Mouse (Mus musculus) forebrain, embryonic 13.5 days (tissue): ENCODE data around the gene Akain1. TPM values are rescaled to one million over a fixed set of nuclear protein-coding genes. Genes with fewer than 3 reads are reported as not detected.

Experiments used
- polyA plus RNA-seq: library from polyadenylated mRNA; unstranded; fragments of >200 nt; fragmentation: Nextera tagmentation; extraction: Ambion mirVana; gene quantifications from 2 replicates; pipeline ENCODE4 v1.2.1, GENCODE M21; 2015

The Akain1 gene
- polyA plus RNA-seq, 1 experiment from 2014 or later, result 0.15 TPM

Other genes starting within 250 kb of the Akain1 start
- gene Zbtb14, start 56.3 kb upstream of the Akain1 start, polyA plus RNA-seq, result 36.2 and 39.3 TPM in 2 replicates